Mouse (Mus musculus): ENCODE results near the gene Eps8l1. TPM values are rescaled to one million over a fixed set of nuclear protein-coding genes. Genes with fewer than 3 reads are reported as not detected.

The Eps8l1 gene
- polyA plus RNA-seq, 1 experiment = 15.0 TPM

- H3K4me1 ChIP-seq (ENCODE audit: control insufficient read depth, insufficient read depth, low read length) = peaks cover 2% of the 10 kb centered on the region
- TF ChIP-seq POLR2A (IDR thresholded peaks at IDR 0.05; ENCODE audit: extremely low read depth, insufficient read depth, low read length) (no peak), CTCF (IDR thresholded peaks at IDR 0.05; ENCODE audit: extremely low read depth, insufficient read depth, low read length) (no peak)
- no peak overlapping the region for H3K4me3 ChIP-seq (ENCODE audit: insufficient read depth, low read length)
- no peak overlapping the region for H3K27ac ChIP-seq (ENCODE audit: insufficient read depth, low read length)
Measured at GRCm38 (mm10) chr7:4440549-4440948, 19.9 kb upstream of the Eps8l1 start.

GRCm38 (mm10) chr7:4445216-4445791 lies 15.2 kb upstream of the Eps8l1 start, which contains the start of gene Rdh13:
Gene Rdh13 (minus strand): TSS chr7:4445649.
- H3K4me1 ChIP-seq (ENCODE audit: control insufficient read depth, insufficient read depth, low read length) = peaks cover 2% of the 10 kb centered on the region
- TF ChIP-seq CTCF (IDR thresholded peaks at IDR 0.05; ENCODE audit: extremely low read depth, insufficient read depth, low read length) (no peak), POLR2A (IDR thresholded peaks at IDR 0.05; ENCODE audit: extremely low read depth, insufficient read depth, low read length) (peak; percentile 32; the same call in 1 of the 2 replicates)
- H3K27ac ChIP-seq (ENCODE audit: insufficient read depth, low read length) = peak within 1 kb of the TSS; percentile 67; the same call in 1 of the 2 replicates
- peak within 1 kb of the TSS; percentile 63 for H3K4me3 ChIP-seq (ENCODE audit: insufficient read depth, low read length)

- no peak overlapping the region for H3K27ac ChIP-seq (ENCODE audit: insufficient read depth, low read length)
- TF ChIP-seq CTCF (IDR thresholded peaks at IDR 0.05; ENCODE audit: extremely low read depth, insufficient read depth, low read length) = no peak
- no peak for TF ChIP-seq POLR2A (IDR thresholded peaks at IDR 0.05; ENCODE audit: extremely low read depth, insufficient read depth, low read length)
- peaks cover 2% of the 10 kb centered on the region for H3K4me1 ChIP-seq (ENCODE audit: control insufficient read depth, insufficient read depth, low read length)
- no peak overlapping the region for H3K4me3 ChIP-seq (ENCODE audit: insufficient read depth, low read length)
Measured at GRCm38 (mm10) chr7:4447138-4447537, 13.3 kb upstream of the Eps8l1 start.

- Histone ChIP-seq H3K4me3 (ENCODE audit: insufficient read depth, low read length) (no peak overlapping the region), H3K4me1 (ENCODE audit: control insufficient read depth, insufficient read depth, low read length) (peaks cover 2% of the 10 kb centered on the region), H3K27ac (ENCODE audit: insufficient read depth, low read length) (no peak overlapping the region)
- TF ChIP-seq CTCF (IDR thresholded peaks at IDR 0.05; ENCODE audit: extremely low read depth, insufficient read depth, low read length) (no peak), POLR2A (IDR thresholded peaks at IDR 0.05; ENCODE audit: extremely low read depth, insufficient read depth, low read length) (no peak)
Measured at GRCm38 (mm10) chr7:4448439-4448838, 12.0 kb upstream of the Eps8l1 start.

- no peak overlapping the region for H3K27ac ChIP-seq (ENCODE audit: insufficient read depth, low read length)
- TF ChIP-seq CTCF (IDR thresholded peaks at IDR 0.05; ENCODE audit: extremely low read depth, insufficient read depth, low read length) (no peak), POLR2A (IDR thresholded peaks at IDR 0.05; ENCODE audit: extremely low read depth, insufficient read depth, low read length) (no peak)
- H3K4me3 ChIP-seq (ENCODE audit: insufficient read depth, low read length) = no peak overlapping the region
- peaks cover 2% of the 10 kb centered on the region for H3K4me1 ChIP-seq (ENCODE audit: control insufficient read depth, insufficient read depth, low read length)
Measured at GRCm38 (mm10) chr7:4449211-4449610, 11.3 kb upstream of the Eps8l1 start.

- TF ChIP-seq POLR2A (IDR thresholded peaks at IDR 0.05; ENCODE audit: extremely low read depth, insufficient read depth, low read length) = no peak
- no peak overlapping the region for H3K27ac ChIP-seq (ENCODE audit: insufficient read depth, low read length)
- no peak overlapping the region for H3K4me3 ChIP-seq (ENCODE audit: insufficient read depth, low read length)
- H3K4me1 ChIP-seq (ENCODE audit: control insufficient read depth, insufficient read depth, low read length) = no peaks in the 10 kb centered on the region
Measured at GRCm38 (mm10) chr7:4452644-4453043, 7.8 kb upstream of the Eps8l1 start.

- TF ChIP-seq POLR2A (IDR thresholded peaks at IDR 0.05; ENCODE audit: extremely low read depth, insufficient read depth, low read length) = no peak
- no peak overlapping the region for H3K4me3 ChIP-seq (ENCODE audit: insufficient read depth, low read length)
Measured at GRCm38 (mm10) chr7:4464194-4464824, 3.8 kb downstream of the Eps8l1 start.

GRCm38 (mm10) chr7:4467801-4468200 lies 7.3 kb downstream of the Eps8l1 start:
- Histone ChIP-seq H3K27ac (ENCODE audit: insufficient read depth, low read length) (no peak overlapping the region), H3K4me3 (ENCODE audit: insufficient read depth, low read length) (no peak overlapping the region), H3K4me1 (ENCODE audit: control insufficient read depth, insufficient read depth, low read length) (no peaks in the 10 kb centered on the region)
- TF ChIP-seq CTCF (IDR thresholded peaks at IDR 0.05; ENCODE audit: extremely low read depth, insufficient read depth, low read length) = no peak
- no peak for TF ChIP-seq POLR2A (IDR thresholded peaks at IDR 0.05; ENCODE audit: extremely low read depth, insufficient read depth, low read length)

More at GRCm38 (mm10) chr7:4464194-4464824, 3.8 kb downstream of the Eps8l1 start:
- Histone ChIP-seq H3K27ac (ENCODE audit: insufficient read depth, low read length) (no peak overlapping the region), H3K4me1 (ENCODE audit: control insufficient read depth, insufficient read depth, low read length) (no peaks in the 10 kb centered on the region)

GRCm38 (mm10) chr7:4470275-4471178 lies 10.1 kb downstream of the Eps8l1 start:
- no peak for TF ChIP-seq CTCF (IDR thresholded peaks at IDR 0.05; ENCODE audit: extremely low read depth, insufficient read depth, low read length)
- TF ChIP-seq POLR2A (IDR thresholded peaks at IDR 0.05; ENCODE audit: extremely low read depth, insufficient read depth, low read length) = no peak
- Histone ChIP-seq H3K4me1 (ENCODE audit: control insufficient read depth, insufficient read depth, low read length) (no peaks in the 10 kb centered on the region), H3K4me3 (ENCODE audit: insufficient read depth, low read length) (peak overlapping the region; percentile 54), H3K27ac (ENCODE audit: insufficient read depth, low read length) (no peak overlapping the region)

Data from cortical plate, adult 2 months (tissue).